ENCODE assay signal across 8 mouse cellular contexts in the genomic region with DNA sequence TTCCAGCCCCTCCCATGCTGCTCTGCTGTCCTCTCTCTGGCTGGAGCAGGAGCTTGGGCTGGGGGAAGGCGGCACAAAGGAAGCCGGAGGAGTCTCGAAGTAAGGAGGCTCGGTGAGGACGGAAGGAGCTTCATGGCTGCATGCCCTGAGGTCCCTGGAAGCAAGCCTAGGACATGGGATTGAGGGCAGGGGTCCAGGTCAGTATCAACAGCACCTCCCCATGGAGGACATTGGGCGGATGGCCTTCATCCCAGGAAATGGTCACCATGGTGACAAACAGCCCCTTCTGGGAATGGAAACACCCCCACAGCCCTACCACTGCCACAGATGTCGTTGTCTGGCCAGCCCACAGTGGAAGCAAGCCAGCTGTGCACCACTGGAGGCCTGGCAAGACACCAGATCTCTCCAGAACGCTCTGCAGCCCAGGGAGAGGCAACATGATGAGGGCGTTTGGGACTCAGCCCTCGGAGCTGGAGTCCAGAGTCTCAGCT. TPM values are rescaled to one million over a fixed set of nuclear protein-coding genes. Genes with fewer than 3 reads are reported as not detected.
DNase-seq lines count a peak whose midpoint lies in the region; ATAC-seq and TF ChIP-seq lines count a peak whose summit lies in the region.

No protein-coding gene starts in this region.

- H3K27me3 ChIP-seq in forebrain, embryonic 10.5 days (ENCODE audit: poor library complexity, severe bottlenecking): peaks cover 45% of the 10 kb centered on the region
- 0 out of 2 replicates have a peak, but pooled peaks cover under 1% of the 10 kb centered on the region for H3K27me3 ChIP-seq in forebrain, embryonic 16.5 days (replicated peaks; ENCODE audit: control insufficient read depth, insufficient read depth, low read length)
- no peaks in the 10 kb centered on the region; the same call in 1 of the 2 replicates for H3K27me3 ChIP-seq in embryonic facial prominence, embryonic 10.5 days (replicated peaks; ENCODE audit: low read depth, poor library complexity, severe bottlenecking)
- no peaks in the 10 kb centered on the region for H3K27me3 ChIP-seq in heart, embryonic 11.5 days (ENCODE audit: control insufficient read depth, insufficient read depth, low read length)
- H3K27me3 ChIP-seq in kidney, postnatal 0 days (ENCODE audit: insufficient read depth, low read length): no peaks in the 10 kb centered on the region
- no peaks in the 10 kb centered on the region for H3K27me3 ChIP-seq in limb, embryonic 15.5 days

- H3K4me2 ChIP-seq in forebrain, embryonic 16.5 days (ENCODE audit: low read length): no peak overlapping the region
- no peak overlapping the region; the same call in 1 of the 2 replicates for H3K4me2 ChIP-seq in heart, embryonic 11.5 days
- H3K4me2 ChIP-seq in kidney, postnatal 0 days (ENCODE audit: low read length): no peak overlapping the region
- H3K4me2 ChIP-seq in limb, embryonic 15.5 days: peak overlapping the region; percentile 6; the same call in 1 of the 2 replicates

- DNase-seq in forebrain, embryonic 10.5 days (ENCODE audit: extremely low spot score, low spot score): no peak
- DNase-seq in embryonic facial prominence, embryonic 10.5 days (ENCODE audit: low spot score): peak; percentile 47
- peak; percentile 95 for DNase-seq in kidney, postnatal 0 days (ENCODE audit: low spot score)
- DNase-seq in ovary, postnatal 10 days (ENCODE audit: low spot score): peak; percentile 90
- DNase-seq in thymus, postnatal 36 days: no peak

- H3K36me3 ChIP-seq in forebrain, embryonic 10.5 days (replicated peaks): no peaks in the 10 kb centered on the region
- H3K36me3 ChIP-seq in forebrain, embryonic 16.5 days (ENCODE audit: control insufficient read depth, insufficient read depth): no peaks in the 10 kb centered on the region
- H3K36me3 ChIP-seq in embryonic facial prominence, embryonic 10.5 days (replicated peaks): no peaks in the 10 kb centered on the region
- H3K36me3 ChIP-seq in heart, embryonic 11.5 days (ENCODE audit: control insufficient read depth, insufficient read depth, low read length): no peaks in the 10 kb centered on the region
- H3K36me3 ChIP-seq in kidney, postnatal 0 days (ENCODE audit: insufficient read depth, low read length): no peaks in the 10 kb centered on the region
- H3K36me3 ChIP-seq in limb, embryonic 15.5 days: no peaks in the 10 kb centered on the region

- H3K4me1 ChIP-seq in forebrain, embryonic 10.5 days: peaks cover 63% of the 10 kb centered on the region
- peaks cover 11% of the 10 kb centered on the region for H3K4me1 ChIP-seq in forebrain, embryonic 16.5 days (replicated peaks; ENCODE audit: control insufficient read depth, insufficient read depth, low read length)
- H3K4me1 ChIP-seq in embryonic facial prominence, embryonic 10.5 days: peaks cover 76% of the 10 kb centered on the region
- peaks cover 39% of the 10 kb centered on the region for H3K4me1 ChIP-seq in heart, embryonic 11.5 days (ENCODE audit: control insufficient read depth, insufficient read depth, low read length)
- H3K4me1 ChIP-seq in kidney, postnatal 0 days (replicated peaks; ENCODE audit: insufficient read depth, low read length): peaks cover 37% of the 10 kb centered on the region
- peaks cover 78% of the 10 kb centered on the region for H3K4me1 ChIP-seq in limb, embryonic 15.5 days

- no peaks in the 10 kb centered on the region for H3K9me3 ChIP-seq in forebrain, embryonic 10.5 days
- no peaks in the 10 kb centered on the region for H3K9me3 ChIP-seq in forebrain, embryonic 16.5 days (ENCODE audit: control insufficient read depth, low read length)
- H3K9me3 ChIP-seq in embryonic facial prominence, embryonic 10.5 days: no peaks in the 10 kb centered on the region
- no peaks in the 10 kb centered on the region for H3K9me3 ChIP-seq in heart, embryonic 11.5 days (replicated peaks; ENCODE audit: control insufficient read depth, low read length)
- H3K9me3 ChIP-seq in kidney, postnatal 0 days (replicated peaks; ENCODE audit: low read length): no peaks in the 10 kb centered on the region
- H3K9me3 ChIP-seq in limb, embryonic 15.5 days: no peaks in the 10 kb centered on the region

- 40% methylated on average over 10 of the region's 10 CpGs for WGBS in forebrain, embryonic 10.5 days
- WGBS in forebrain, embryonic 16.5 days: 32% methylated on average over 10 of the region's 10 CpGs
- 29% methylated on average over 10 of the region's 10 CpGs for WGBS in embryonic facial prominence, embryonic 10.5 days
- 37% methylated on average over 10 of the region's 10 CpGs for WGBS in heart, embryonic 11.5 days (ENCODE audit: insufficient replicate concordance)
- WGBS in kidney, postnatal 0 days: 21% methylated on average over 10 of the region's 10 CpGs
- 11% methylated on average over 10 of the region's 10 CpGs for WGBS in limb, embryonic 15.5 days

- peak; percentile 44; the same call in 1 of the 2 replicates for TF ChIP-seq CTCF in kidney, postnatal 0 days (IDR thresholded peaks at IDR 0.05; ENCODE audit: low read depth)

- H3K27ac ChIP-seq in forebrain, embryonic 10.5 days: peak overlapping the region; percentile 74
- H3K27ac ChIP-seq in forebrain, embryonic 16.5 days (ENCODE audit: low read length): no peak overlapping the region
- H3K27ac ChIP-seq in embryonic facial prominence, embryonic 10.5 days (replicated peaks): peak overlapping the region; percentile 91
- peak overlapping the region; percentile 74 for H3K27ac ChIP-seq in heart, embryonic 11.5 days (ENCODE audit: low read depth, low read length)
- H3K27ac ChIP-seq in kidney, postnatal 0 days: peak overlapping the region; percentile 82
- H3K27ac ChIP-seq in limb, embryonic 15.5 days: peak overlapping the region; percentile 94

- H3K4me3 ChIP-seq in forebrain, embryonic 10.5 days: no peak overlapping the region
- no peak overlapping the region for H3K4me3 ChIP-seq in forebrain, embryonic 16.5 days (replicated peaks; ENCODE audit: low read length)
- no peak overlapping the region for H3K4me3 ChIP-seq in embryonic facial prominence, embryonic 10.5 days
- H3K4me3 ChIP-seq in heart, embryonic 11.5 days (ENCODE audit: low read depth, low read length): no peak overlapping the region
- no peak overlapping the region for H3K4me3 ChIP-seq in kidney, postnatal 0 days (replicated peaks; ENCODE audit: low read depth, low read length)
- H3K4me3 ChIP-seq in limb, embryonic 15.5 days: no peak overlapping the region

- H3K9ac ChIP-seq in forebrain, embryonic 16.5 days (replicated peaks; ENCODE audit: low read depth, low read length): no peak overlapping the region
- H3K9ac ChIP-seq in heart, embryonic 11.5 days (ENCODE audit: low read depth, low read length): 0 out of 2 replicates have a peak overlapping the region, but pooled peaks have one; percentile 1
- H3K9ac ChIP-seq in kidney, postnatal 0 days (ENCODE audit: low read depth, low read length): no peak overlapping the region
- no peak overlapping the region for H3K9ac ChIP-seq in limb, embryonic 15.5 days

- ATAC-seq in forebrain, embryonic 16.5 days: no peak
- no peak; the same call in 1 of the 2 replicates for ATAC-seq in heart, embryonic 11.5 days (replicated peaks; ENCODE audit: insufficient number of reproducible peaks, low FRiP score, low TSS enrichment)
- ATAC-seq in kidney, postnatal 0 days (replicated peaks; ENCODE audit: low FRiP score, low read depth): peak; percentile 67
- peak; percentile 65 for ATAC-seq in limb, embryonic 15.5 days (ENCODE audit: insufficient number of reproducible peaks, low FRiP score, low TSS enrichment, low read depth)

RNA-seq across cellular contexts. Expression of a gene that starts 37.4 kb away (rescaled TPM):
- polyA plus RNA-seq in forebrain, embryonic 10.5 days (2016; fragmentation: Nextera tagmentation; extraction: Ambion mirVana): 414 and 416 TPM in 2 replicates
- polyA plus RNA-seq in forebrain, embryonic 16.5 days (2015; fragmentation: Nextera tagmentation; extraction: Ambion mirVana): 273 and 281 TPM in 2 replicates
- polyA plus RNA-seq in embryonic facial prominence, embryonic 10.5 days (2016; fragmentation: Nextera tagmentation; extraction: Ambion mirVana): 384 and 394 TPM in 2 replicates
- polyA plus RNA-seq in heart, embryonic 11.5 days (2014; fragmentation: Nextera tagmentation; extraction: Ambion mirVana): 195 and 211 TPM in 2 replicates
- 256 and 262 TPM in 2 replicates for polyA plus RNA-seq in kidney, postnatal 0 days (2015; fragmentation: Nextera tagmentation; extraction: Ambion mirVana)
- polyA plus RNA-seq in limb, embryonic 15.5 days (2015; fragmentation: Nextera tagmentation; extraction: Ambion mirVana): 289 and 315 TPM in 2 replicates

RNA-seq across cellular contexts. Expression of a gene that starts 56.5 kb away (rescaled TPM):
- 40.4 and 46.9 TPM in 2 replicates for polyA plus RNA-seq in forebrain, embryonic 10.5 days (2016; fragmentation: Nextera tagmentation; extraction: Ambion mirVana)
- 4.3 and 4.4 TPM in 2 replicates for polyA plus RNA-seq in forebrain, embryonic 16.5 days (2015; fragmentation: Nextera tagmentation; extraction: Ambion mirVana)
- polyA plus RNA-seq in embryonic facial prominence, embryonic 10.5 days (2016; fragmentation: Nextera tagmentation; extraction: Ambion mirVana): 86.3 and 93.8 TPM in 2 replicates
- 21.1 and 23.1 TPM in 2 replicates for polyA plus RNA-seq in heart, embryonic 11.5 days (2014; fragmentation: Nextera tagmentation; extraction: Ambion mirVana)
- 33.9 and 36.1 TPM in 2 replicates for polyA plus RNA-seq in kidney, postnatal 0 days (2015; fragmentation: Nextera tagmentation; extraction: Ambion mirVana)
- polyA plus RNA-seq in limb, embryonic 15.5 days (2015; fragmentation: Nextera tagmentation; extraction: Ambion mirVana): 52.6 and 61.2 TPM in 2 replicates

Comparison
In these comparisons a context has a peak if more than half of its experiments do, and no peak if none do; other contexts are left out.
1. DNase-seq: peak in embryonic facial prominence, embryonic 10.5 days (single experiment), kidney, postnatal 0 days (single experiment) and ovary, postnatal 10 days (single experiment); none in forebrain, embryonic 10.5 days (single experiment) and thymus, postnatal 36 days (0 of 2).
2. ATAC-seq: peak in kidney, postnatal 0 days (single experiment) and limb, embryonic 15.5 days (single experiment); none in forebrain, embryonic 16.5 days (single experiment) and heart, embryonic 11.5 days (single experiment).